Mouse (Mus musculus): Measurements from ENCODE around the gene Nrip3. TPM values are rescaled to one million over a fixed set of nuclear protein-coding genes. Genes with fewer than 3 reads are reported as not detected.

The Nrip3 gene
- polyA plus RNA-seq (2015; fragmentation: Nextera tagmentation; extraction: Ambion mirVana): 24.8 and 24.9 TPM in 2 replicates

GRCm38 (mm10) chr7:109781470-109782203 is at the start of gene Nrip3:
Nrip3 (minus strand) TSS chr7:109782025.

GRCm38 (mm10) chr7:109752008-109752925 is 29.6 kb downstream of the Nrip3 start, which contains the start of gene Tmem9b:
Tmem9b (minus strand) TSS chr7:109752875.

GRCm38 (mm10) chr7:109731626-109732025 is 50.2 kb downstream of the Nrip3 start, which contains the start of gene Ascl3:
Ascl3 (minus strand) TSS chr7:109731726.

GRCm38 (mm10) chr7:109723697-109724096 is 58.1 kb downstream of the Nrip3 start, which contains the start of gene BC051019:
BC051019 (minus strand) TSS chr7:109723850.

Other genes starting within 250 kb of the Nrip3 start
- gene St5, start 78.4 kb downstream of the Nrip3 start, polyA plus RNA-seq (2015; fragmentation: Nextera tagmentation; extraction: Ambion mirVana): 15.7 and 21.4 TPM in 2 replicates
- 17.6 and 20.5 TPM in 2 replicates for gene Akip1, start 78.3 kb downstream of the Nrip3 start, polyA plus RNA-seq (2015; fragmentation: Nextera tagmentation; extraction: Ambion mirVana)
- gene BC051019, start 58.2 kb downstream of the Nrip3 start, polyA plus RNA-seq (2015; fragmentation: Nextera tagmentation; extraction: Ambion mirVana): 0.25 TPM in 1 of 2 replicates, not detected in the other
- 0.47 TPM in 1 of 2 replicates, not detected in the other for gene Ascl3, start 50.3 kb downstream of the Nrip3 start, polyA plus RNA-seq (2015; fragmentation: Nextera tagmentation; extraction: Ambion mirVana)
- 163 and 173 TPM in 2 replicates for gene Tmem9b, start 29.1 kb downstream of the Nrip3 start, polyA plus RNA-seq (2015; fragmentation: Nextera tagmentation; extraction: Ambion mirVana)
- gene Scube2, start 83.7 kb upstream of the Nrip3 start, polyA plus RNA-seq (2015; fragmentation: Nextera tagmentation; extraction: Ambion mirVana): 1.7 and 2.2 TPM in 2 replicates
- 40.5 and 41.7 TPM in 2 replicates for gene Dennd5a, start 178.4 kb upstream of the Nrip3 start, polyA plus RNA-seq (2015; fragmentation: Nextera tagmentation; extraction: Ambion mirVana)
- 60.9 and 71.7 TPM in 2 replicates for gene Tmem41b, start 204.9 kb upstream of the Nrip3 start, polyA plus RNA-seq (2015; fragmentation: Nextera tagmentation; extraction: Ambion mirVana)
- 25.8 and 28.8 TPM in 2 replicates for gene Ipo7, start 236.2 kb upstream of the Nrip3 start, polyA plus RNA-seq (2015; fragmentation: Nextera tagmentation; extraction: Ambion mirVana)